Mouse (Mus musculus) cerebellum, adult 2 months (tissue): ENCODE results near the gene Med27. TPM values are rescaled to one million over a fixed set of nuclear protein-coding genes. Genes with fewer than 3 reads are reported as not detected.

Source experiments
- DNase-seq, 2 experiments: peaks; one replicate each; pipeline ENCODE4 v3.0.0; 2021
- H3K27ac ChIP-seq: fragments of 200-500 bp; 2 replicates; pipeline ENCODE4 v1.5.1; 2012; ENCODE audit warnings: low read length, control low read depth, inconsistent platforms; ENCODE audit not compliant: insufficient read depth
- H3K27me3 ChIP-seq: fragments of 200-500 bp; 2 replicates; pipeline ENCODE4 v1.6.1; 2012; ENCODE audit warnings: inconsistent platforms, mild to moderate bottlenecking, low read length, moderate library complexity; ENCODE audit not compliant: control insufficient read depth, insufficient read depth
- H3K4me1 ChIP-seq: fragments of 200-500 bp; 2 replicates; pipeline ENCODE4 v1.6.1; 2011; ENCODE audit warnings: low read length; ENCODE audit not compliant: control insufficient read depth, insufficient read depth
- H3K4me3 ChIP-seq: fragments of 200-500 bp; replicated peaks from 2 replicates; pipeline ENCODE3; 2011; ENCODE audit warnings: mild to moderate bottlenecking, low read depth, low read length, control low read depth; ENCODE audit not compliant: insufficient read depth
- CTCF ChIP-seq: fragments of 200-500 bp; IDR thresholded peaks from 2 replicates; pipeline ENCODE4 v1.5.1; 2011; ENCODE audit warnings: low read depth, mild to moderate bottlenecking, control low read depth, low read length, moderate library complexity, borderline replicate concordance; ENCODE audit not compliant: insufficient read depth
- POLR2A ChIP-seq: fragments of 200-500 bp; IDR thresholded peaks from 2 replicates; pipeline ENCODE4 v1.6.1; 2011; ENCODE audit warnings: low read length, control low read depth, borderline replicate concordance; ENCODE audit not compliant: insufficient read depth
- WGBS: fragments of 180-500 bp; shearing (Covaris S2); methylation state at CpG from one replicate; pipeline ENCODE4 v1.1.7; 2018; 5-methylcytosine and 5-hydroxymethylcytosine counted together
- polyA plus RNA-seq: library from polyadenylated mRNA; depleted of rRNA; stranded (reverse); fragments of >200 nt; gene quantifications from 2 replicates; pipeline ENCODE4 v1.2.3, GENCODE M21; 2012

Med27 gene
- polyA plus RNA-seq, 1 experiment, result 45.3 TPM

DNA sequence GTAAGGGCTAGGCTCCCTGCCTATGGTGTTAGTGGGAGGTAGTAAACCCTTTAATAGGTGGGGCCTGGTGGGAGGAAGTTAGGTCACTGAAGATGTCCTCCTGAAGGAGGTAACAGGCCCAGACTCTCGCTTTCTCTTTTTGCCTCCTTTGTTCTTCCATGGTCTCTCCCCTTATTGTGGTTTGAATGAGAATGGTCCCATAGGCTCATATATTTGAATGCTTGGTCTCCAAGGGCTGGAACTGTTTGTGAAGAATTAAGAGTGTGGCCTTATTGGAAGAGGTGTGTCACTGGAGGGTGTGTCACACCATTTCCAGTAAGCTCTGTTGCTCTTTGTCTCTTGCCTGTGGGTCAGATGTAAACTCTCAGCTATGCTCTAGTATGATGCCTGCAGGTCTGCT is 16.1 kb upstream of the Med27 start:
- Histone ChIP-seq H3K27me3 (no peaks in the 10 kb centered on the region), H3K27ac (no peak overlapping the region), H3K4me3 (no peak overlapping the region), H3K4me1 (no peaks in the 10 kb centered on the region)
- DNase-seq, result no peak
- no peak for TF ChIP-seq CTCF
- no peak for TF ChIP-seq POLR2A
- 96% methylated on average over 1 of the region's 1 CpGs for WGBS

DNA sequence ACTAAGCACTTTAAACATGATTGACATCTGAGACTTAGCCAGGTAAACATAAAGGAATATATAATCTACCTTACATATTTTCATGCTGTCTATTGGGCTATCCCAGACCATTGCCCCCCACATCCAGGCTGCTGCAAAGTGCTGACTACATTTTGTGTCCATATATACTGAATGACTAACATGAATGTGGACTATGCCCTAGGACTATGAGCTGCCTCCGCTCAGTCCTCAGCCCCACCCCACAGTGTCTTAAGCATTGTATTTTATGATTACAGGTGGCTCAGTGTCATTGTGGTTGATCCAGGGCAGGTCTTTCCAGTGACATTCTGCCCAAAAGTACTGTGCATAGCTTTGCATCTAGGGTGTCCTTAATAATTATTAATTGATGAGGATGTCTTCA is 8.2 kb upstream of the Med27 start:
- H3K27ac ChIP-seq, result no peak overlapping the region
- H3K4me3 ChIP-seq, result no peak overlapping the region
- TF ChIP-seq CTCF (no peak), POLR2A (no peak)
- WGBS, result 93% methylated on average over 1 of the region's 1 CpGs
- no peaks in the 10 kb centered on the region for H3K4me1 ChIP-seq
- no peak for DNase-seq
- H3K27me3 ChIP-seq, result no peaks in the 10 kb centered on the region

DNA sequence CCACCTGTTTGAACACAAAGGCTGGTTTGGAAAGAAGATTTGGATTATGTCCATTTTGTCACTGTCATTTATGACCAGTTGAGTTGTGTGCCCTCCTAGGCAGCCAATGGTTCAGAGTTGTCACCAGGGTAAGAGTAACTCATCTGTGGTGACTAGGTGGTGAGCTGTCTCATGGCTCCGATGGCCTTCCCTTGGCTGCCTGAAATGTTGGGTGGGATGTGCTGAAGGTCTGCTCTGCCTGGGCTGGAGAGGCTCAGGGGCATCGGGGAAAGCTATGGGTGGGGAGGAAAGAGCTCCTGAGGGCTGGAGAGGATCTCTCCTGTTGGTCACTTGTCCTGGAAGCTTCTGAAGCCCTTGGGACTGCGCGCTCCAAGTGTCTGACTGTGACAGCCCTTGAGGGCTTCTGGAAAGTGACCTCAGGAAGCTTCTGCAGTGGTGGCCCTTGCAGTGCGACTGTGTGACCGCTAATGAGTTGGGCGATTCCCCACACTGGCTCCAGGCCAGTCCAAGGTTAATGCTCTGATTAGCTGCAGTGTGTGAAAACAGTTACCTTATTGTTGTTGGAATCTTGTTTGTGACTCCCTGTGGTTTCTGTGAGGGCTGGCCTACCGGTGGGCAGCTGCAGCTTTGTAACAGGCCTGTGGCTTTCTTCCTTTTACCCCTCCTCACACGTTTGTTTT is 12.2 kb downstream of the Med27 start:
- DNase-seq, result peak in 1 of 2 experiments; percentile 15
- H3K27ac ChIP-seq, result no peak overlapping the region
- no peaks in the 10 kb centered on the region for H3K27me3 ChIP-seq
- H3K4me3 ChIP-seq, result no peak overlapping the region
- no peak for TF ChIP-seq CTCF
- no peak for TF ChIP-seq POLR2A
- WGBS, result 47% methylated on average over 9 of the region's 9 CpGs
- peaks cover 10% of the 10 kb centered on the region; the same call in 1 of the 2 replicates for H3K4me1 ChIP-seq

DNA sequence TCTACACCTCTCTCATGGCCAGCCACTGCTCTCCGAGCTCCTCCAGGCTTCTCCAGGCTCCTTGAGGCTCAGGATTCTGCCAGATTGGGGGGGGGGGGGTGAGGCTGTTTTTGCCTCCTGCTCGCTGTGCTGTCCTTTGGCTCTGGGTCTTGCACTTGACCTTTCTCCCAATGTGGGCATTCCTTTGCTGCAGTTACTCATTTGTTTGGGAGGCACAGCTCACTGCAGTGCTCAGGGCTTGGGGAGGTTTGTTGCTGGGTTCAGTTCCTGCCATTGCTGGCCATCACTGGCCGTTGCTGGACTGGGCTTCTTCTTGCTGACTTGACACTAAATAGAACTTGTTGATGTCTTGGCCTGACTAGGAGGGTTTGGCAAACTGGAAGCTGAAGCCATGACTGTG is 14.3 kb downstream of the Med27 start:
- no peak overlapping the region for H3K4me3 ChIP-seq
- WGBS, result 66% methylated on average over 3 of the region's 3 CpGs
- no peak overlapping the region for H3K27ac ChIP-seq
- no peaks in the 10 kb centered on the region for H3K27me3 ChIP-seq
- no peak for TF ChIP-seq POLR2A
- TF ChIP-seq CTCF, result no peak
- DNase-seq, result no peak
- peaks cover 10% of the 10 kb centered on the region; the same call in 1 of the 2 replicates for H3K4me1 ChIP-seq

GRCm38 (mm10) chr2:29365000-29365695 is 18.5 kb downstream of the Med27 start:
- WGBS, result 56% methylated on average over 8 of the region's 8 CpGs
- H3K27me3 ChIP-seq, result no peaks in the 10 kb centered on the region
- H3K4me1 ChIP-seq, result peaks cover 4% of the 10 kb centered on the region; the same call in 1 of the 2 replicates
- no peak overlapping the region for H3K4me3 ChIP-seq
- no peak for TF ChIP-seq CTCF
- no peak for TF ChIP-seq POLR2A
- no peak for DNase-seq
- H3K27ac ChIP-seq, result no peak overlapping the region

DNA sequence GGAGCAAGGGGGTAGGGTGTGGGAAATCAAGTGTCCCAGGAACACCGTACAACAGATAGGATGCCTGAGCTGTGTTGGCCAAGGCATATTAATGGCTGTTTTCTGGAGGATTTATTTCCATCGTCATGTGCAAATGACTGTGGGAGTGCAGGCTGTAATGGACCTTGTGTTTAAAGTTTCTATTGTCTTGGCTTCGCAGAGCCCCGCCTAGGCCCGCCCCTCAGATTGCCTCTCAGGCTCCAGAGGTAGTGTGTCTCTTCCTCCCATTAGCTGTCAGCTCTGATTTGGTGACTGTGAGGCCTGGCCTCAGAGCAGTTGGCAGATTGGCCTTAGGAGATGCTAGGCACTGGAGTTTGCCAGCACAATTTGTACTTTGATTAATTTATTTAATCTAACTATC is 22.1 kb downstream of the Med27 start:
- H3K27ac ChIP-seq, result no peak overlapping the region
- no peak for TF ChIP-seq POLR2A
- no peak for TF ChIP-seq CTCF
- WGBS, result 63% methylated on average over 5 of the region's 5 CpGs

DNA sequence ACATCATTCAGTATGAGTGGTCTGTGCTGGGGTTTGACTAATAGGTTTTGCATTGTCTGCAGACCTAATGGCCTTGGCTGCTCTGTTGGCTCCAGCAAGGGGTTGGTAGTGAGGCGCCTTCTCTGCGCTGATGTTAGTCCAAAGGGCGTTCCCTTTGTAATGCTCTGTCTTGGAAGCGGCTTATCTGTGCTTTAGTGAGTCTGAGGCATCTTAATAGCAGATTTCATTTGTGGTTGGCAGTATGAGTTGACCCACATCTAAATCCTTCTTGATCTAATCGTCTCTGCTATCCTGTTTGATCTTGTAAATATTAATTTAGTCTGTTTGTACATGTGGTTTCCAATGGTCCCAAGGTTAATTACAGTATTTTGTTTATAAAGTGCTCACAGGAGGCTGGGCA is 25.6 kb downstream of the Med27 start:
- no peak for DNase-seq
- Histone ChIP-seq H3K4me3 (no peak overlapping the region), H3K27ac (no peak overlapping the region), H3K4me1 (no peaks in the 10 kb centered on the region; the same call in 1 of the 2 replicates), H3K27me3 (no peaks in the 10 kb centered on the region)
- WGBS, result 87% methylated on average over 5 of the region's 5 CpGs
- TF ChIP-seq POLR2A (no peak), CTCF (no peak)

More for the DNA sequence above, 22.1 kb downstream of the Med27 start:
- Histone ChIP-seq H3K4me3 (no peak overlapping the region), H3K4me1 (no peaks in the 10 kb centered on the region), H3K27me3 (no peaks in the 10 kb centered on the region)
- no peak for DNase-seq

DNA sequence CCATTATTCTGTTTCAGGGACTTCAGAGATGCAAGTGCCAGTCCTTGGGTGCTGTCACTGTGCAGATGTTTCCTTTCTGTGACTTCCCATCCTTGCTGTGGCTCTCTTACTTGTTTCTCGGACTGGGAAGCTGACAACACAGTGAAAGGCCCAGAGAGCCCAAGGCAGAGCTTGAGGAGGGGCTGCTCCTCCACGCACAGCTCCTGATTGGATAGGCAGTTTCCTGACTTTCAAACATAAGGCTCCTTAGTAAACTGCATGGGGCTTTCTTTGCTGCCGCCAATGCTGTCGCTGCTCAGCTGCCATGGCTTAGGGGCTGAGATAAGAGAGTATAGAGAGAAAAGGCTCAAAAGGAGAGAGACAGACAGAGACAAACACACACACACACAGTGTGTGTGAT is 35.1 kb downstream of the Med27 start:
- no peak for DNase-seq
- TF ChIP-seq POLR2A, result no peak
- TF ChIP-seq CTCF, result no peak
- H3K27ac ChIP-seq, result no peak overlapping the region
- no peak overlapping the region for H3K4me3 ChIP-seq
- 71% methylated on average over 4 of the region's 4 CpGs for WGBS
- H3K4me1 ChIP-seq, result peaks cover 14% of the 10 kb centered on the region
- no peaks in the 10 kb centered on the region for H3K27me3 ChIP-seq
